Mouse (Mus musculus): ENCODE measurements at regions not wholly inside any gene's neighbourhood (a gene's known extent, or its start where the extent isn't known, plus 50 kb on each side); places are given as distances from the start of the nearest gene placed in this dataset.

DNA sequence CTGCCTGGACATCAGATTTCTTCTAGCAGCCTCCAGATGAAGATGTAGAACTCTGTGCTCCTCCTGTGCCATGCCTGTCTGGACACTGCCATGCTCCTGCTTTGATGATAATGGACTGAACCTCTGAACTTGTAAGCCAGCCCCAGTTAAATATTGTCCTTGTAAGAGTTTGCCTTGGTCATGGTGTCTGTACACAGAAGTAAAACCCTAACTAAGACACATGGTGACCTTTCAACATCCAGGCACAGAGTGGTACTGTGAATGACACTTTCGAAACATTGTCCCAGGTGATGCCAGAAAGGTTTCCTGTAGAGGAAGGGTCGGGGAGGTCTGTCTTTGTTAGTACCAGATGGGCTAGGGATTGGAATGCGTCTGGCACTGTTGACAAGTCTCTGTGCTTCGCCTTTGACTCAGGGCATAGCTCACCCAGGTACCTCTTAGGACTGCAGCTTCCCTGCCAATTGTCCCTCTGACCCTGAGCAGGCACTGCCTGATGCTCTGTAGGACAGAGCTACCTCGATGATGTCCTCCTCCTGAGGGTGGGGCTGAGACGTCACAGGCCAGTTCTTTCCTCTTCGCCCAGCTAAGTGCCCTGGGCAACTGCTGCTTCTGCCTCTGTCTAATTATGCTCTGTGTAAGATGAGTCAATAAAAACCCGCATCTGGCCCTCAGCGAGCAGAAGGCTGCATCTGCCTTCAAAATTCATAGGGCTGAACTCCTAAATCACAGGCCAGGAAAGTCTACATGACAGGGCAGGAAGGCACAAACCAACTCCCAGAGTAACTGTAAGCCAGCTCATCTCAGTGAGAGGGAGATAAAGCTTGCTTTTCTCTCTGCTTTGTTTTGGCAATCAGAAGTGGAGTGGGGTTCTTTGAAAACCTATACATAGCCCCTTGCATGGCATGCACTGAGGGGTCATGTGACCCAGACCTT lies 254.0 kb downstream of the Cdh26 start:
- Histone ChIP-seq H3K27me3 (ENCODE audit: control insufficient read depth, insufficient read depth, low read length) (no peaks in the 10 kb centered on the region), H3K36me3 (ENCODE audit: control insufficient read depth, insufficient read depth, low read length) (no peaks in the 10 kb centered on the region), H3K9ac (ENCODE audit: low read depth, low read length) (no peak overlapping the region), H3K79me2 (ENCODE audit: control insufficient read depth, insufficient read depth, low read length) (no peaks in the 10 kb centered on the region), H3K4me3 (ENCODE audit: insufficient read depth, low read depth, low read length) (no peak overlapping the region), H3K4me1 (ENCODE audit: control insufficient read depth, insufficient read depth, low read length) (peaks cover 5% of the 10 kb centered on the region), H3K27ac (replicated peaks; ENCODE audit: insufficient read depth, low read depth, low read length) (no peak overlapping the region)
- DNase-seq (ENCODE audit: extremely low read depth, low read depth, low spot score): peak; percentile 78
- WGBS: 30% methylated on average over 9 of the region's 9 CpGs
- TF ChIP-seq CTCF (IDR thresholded peaks at IDR 0.05; ENCODE audit: low read depth, low read length): no peak
- TF ChIP-seq POLR2A (IDR thresholded peaks at IDR 0.05; ENCODE audit: extremely low read depth, insufficient read depth, low read length): no peak

DNA sequence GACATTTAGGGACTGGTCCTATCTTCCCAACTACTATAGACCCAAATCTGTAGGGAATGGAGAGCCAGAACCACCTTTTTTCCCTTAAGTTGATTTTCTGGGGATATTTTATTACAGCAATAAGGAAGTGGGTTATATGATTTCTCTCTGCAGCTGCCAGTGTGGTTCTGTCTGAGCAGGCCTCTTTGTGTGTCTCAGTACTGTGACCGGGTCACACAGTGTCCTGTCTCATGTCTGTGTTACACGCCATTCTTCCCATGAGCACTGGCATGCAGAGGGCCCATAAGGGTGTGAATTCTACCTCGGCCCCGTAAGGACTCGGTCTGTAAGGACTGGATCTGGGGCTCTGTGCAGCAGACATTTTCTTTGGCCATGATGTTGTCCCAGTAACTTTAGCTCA lies 254.9 kb downstream of the Cdh26 start:
- H3K27me3 ChIP-seq (ENCODE audit: control insufficient read depth, insufficient read depth, low read length): no peaks in the 10 kb centered on the region
- H3K4me3 ChIP-seq (ENCODE audit: insufficient read depth, low read depth, low read length): no peak overlapping the region
- no peaks in the 10 kb centered on the region for H3K79me2 ChIP-seq (ENCODE audit: control insufficient read depth, insufficient read depth, low read length)
- H3K27ac ChIP-seq (replicated peaks; ENCODE audit: insufficient read depth, low read depth, low read length): no peak overlapping the region
- DNase-seq (ENCODE audit: extremely low read depth, low read depth, low spot score): no peak
- no peak for TF ChIP-seq POLR2A (IDR thresholded peaks at IDR 0.05; ENCODE audit: extremely low read depth, insufficient read depth, low read length)
- no peak for TF ChIP-seq CTCF (IDR thresholded peaks at IDR 0.05; ENCODE audit: low read depth, low read length)
- no peaks in the 10 kb centered on the region for H3K36me3 ChIP-seq (ENCODE audit: control insufficient read depth, insufficient read depth, low read length)
- peaks cover 5% of the 10 kb centered on the region for H3K4me1 ChIP-seq (ENCODE audit: control insufficient read depth, insufficient read depth, low read length)
- H3K9ac ChIP-seq (ENCODE audit: low read depth, low read length): no peak overlapping the region
- WGBS: 90% methylated on average over 5 of the region's 5 CpGs

DNA sequence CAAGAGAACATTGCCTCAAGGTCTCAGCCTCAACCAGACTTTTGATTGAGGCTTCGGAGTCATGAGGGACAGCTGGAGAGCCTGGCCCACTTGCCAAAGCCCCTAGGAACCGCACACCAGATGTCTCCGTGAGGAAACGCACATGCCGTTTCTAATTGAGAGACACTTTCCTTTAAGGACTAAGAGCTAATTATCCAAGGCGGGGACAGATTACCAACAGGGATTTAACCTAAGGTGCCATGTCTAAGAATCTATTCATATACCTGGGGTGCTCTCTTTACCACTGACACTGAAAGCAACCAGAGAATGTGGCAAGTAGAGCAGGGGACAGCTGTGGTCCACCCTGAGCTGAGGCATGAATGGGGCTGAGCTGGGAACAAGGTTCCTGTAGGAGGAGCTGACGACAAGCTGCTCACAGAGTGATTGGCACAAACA lies 255.9 kb downstream of the Cdh26 start:
- Histone ChIP-seq H3K27ac (replicated peaks; ENCODE audit: insufficient read depth, low read depth, low read length) (no peak overlapping the region), H3K9ac (ENCODE audit: low read depth, low read length) (no peak overlapping the region), H3K4me3 (ENCODE audit: insufficient read depth, low read depth, low read length) (no peak overlapping the region), H3K79me2 (ENCODE audit: control insufficient read depth, insufficient read depth, low read length) (no peaks in the 10 kb centered on the region), H3K27me3 (ENCODE audit: control insufficient read depth, insufficient read depth, low read length) (no peaks in the 10 kb centered on the region), H3K36me3 (ENCODE audit: control insufficient read depth, insufficient read depth, low read length) (no peaks in the 10 kb centered on the region), H3K4me1 (ENCODE audit: control insufficient read depth, insufficient read depth, low read length) (peaks cover 10% of the 10 kb centered on the region)
- 84% methylated on average over 7 of the region's 7 CpGs for WGBS
- TF ChIP-seq POLR2A (IDR thresholded peaks at IDR 0.05; ENCODE audit: extremely low read depth, insufficient read depth, low read length) (no peak), CTCF (IDR thresholded peaks at IDR 0.05; ENCODE audit: low read depth, low read length) (no peak)
- no peak for DNase-seq (ENCODE audit: extremely low read depth, low read depth, low spot score)

DNA sequence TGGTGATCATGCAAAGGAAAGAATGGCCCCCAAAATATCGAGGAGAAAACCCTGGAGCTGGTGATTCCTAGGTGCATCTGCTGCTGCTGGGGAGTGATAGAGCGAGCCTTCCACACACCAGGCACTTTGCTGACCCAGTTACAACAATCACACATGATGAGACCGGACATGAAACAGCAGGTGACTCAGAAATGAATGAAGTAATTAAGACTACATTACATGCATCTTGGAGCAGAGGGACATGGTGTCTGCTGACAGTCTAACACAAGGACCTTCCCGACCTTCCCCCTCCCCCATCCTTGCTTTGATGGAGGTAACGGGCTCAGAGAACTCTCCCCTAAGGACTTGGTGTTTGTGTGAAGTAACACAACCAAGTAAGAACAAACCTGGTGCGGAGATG lies 258.3 kb downstream of the Cdh26 start:
- H3K27ac ChIP-seq (replicated peaks; ENCODE audit: insufficient read depth, low read depth, low read length): no peak overlapping the region
- H3K79me2 ChIP-seq (ENCODE audit: control insufficient read depth, insufficient read depth, low read length): no peaks in the 10 kb centered on the region
- H3K36me3 ChIP-seq (ENCODE audit: control insufficient read depth, insufficient read depth, low read length): no peaks in the 10 kb centered on the region
- TF ChIP-seq CTCF (IDR thresholded peaks at IDR 0.05; ENCODE audit: low read depth, low read length): no peak
- no peak for TF ChIP-seq POLR2A (IDR thresholded peaks at IDR 0.05; ENCODE audit: extremely low read depth, insufficient read depth, low read length)
- no peak overlapping the region for H3K4me3 ChIP-seq (ENCODE audit: insufficient read depth, low read depth, low read length)
- DNase-seq (ENCODE audit: extremely low read depth, low read depth, low spot score): no peak
- H3K9ac ChIP-seq (ENCODE audit: low read depth, low read length): no peak overlapping the region
- WGBS: 88% methylated on average over 6 of the region's 6 CpGs
- H3K4me1 ChIP-seq (ENCODE audit: control insufficient read depth, insufficient read depth, low read length): peaks cover 17% of the 10 kb centered on the region
- H3K27me3 ChIP-seq (ENCODE audit: control insufficient read depth, insufficient read depth, low read length): no peaks in the 10 kb centered on the region

DNA sequence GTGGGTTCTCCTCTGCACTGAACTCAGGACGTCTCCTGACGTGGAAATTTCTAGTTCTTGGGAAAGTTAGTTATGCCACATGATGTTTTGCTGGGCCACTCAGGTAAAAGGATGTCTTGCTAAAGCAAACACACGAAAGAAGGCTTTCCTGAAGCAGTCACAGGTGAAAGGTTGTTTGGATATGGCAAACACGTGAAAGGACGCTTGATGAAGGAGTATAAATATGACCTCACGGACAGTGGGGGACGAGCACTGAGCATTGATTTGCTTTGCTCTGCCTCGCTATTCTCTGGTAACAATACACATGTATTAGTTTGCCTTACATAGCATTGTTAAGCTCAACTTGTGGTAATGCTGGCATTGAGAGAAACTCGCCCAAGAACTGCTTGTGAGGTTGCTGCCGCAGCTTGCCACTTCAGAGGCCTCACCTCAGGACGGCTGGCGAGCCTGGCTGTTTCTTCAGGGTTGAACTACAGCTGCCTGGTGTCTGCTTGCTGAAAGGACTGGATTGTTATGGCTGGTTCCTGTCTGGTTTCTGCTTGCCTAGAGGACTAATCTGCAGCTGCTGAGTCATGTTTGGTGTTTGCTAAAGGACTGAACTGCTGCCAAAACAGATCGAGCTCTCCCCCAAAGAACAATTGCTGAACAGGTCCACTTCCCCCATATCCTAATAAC lies 261.0 kb downstream of the Cdh26 start:
- Histone ChIP-seq H3K4me3 (ENCODE audit: insufficient read depth, low read depth, low read length) (no peak overlapping the region), H3K36me3 (ENCODE audit: control insufficient read depth, insufficient read depth, low read length) (no peaks in the 10 kb centered on the region), H3K4me1 (ENCODE audit: control insufficient read depth, insufficient read depth, low read length) (peaks cover 15% of the 10 kb centered on the region), H3K27me3 (ENCODE audit: control insufficient read depth, insufficient read depth, low read length) (no peaks in the 10 kb centered on the region), H3K27ac (replicated peaks; ENCODE audit: insufficient read depth, low read depth, low read length) (peak overlapping the region; percentile 20), H3K9ac (ENCODE audit: low read depth, low read length) (no peak overlapping the region), H3K79me2 (ENCODE audit: control insufficient read depth, insufficient read depth, low read length) (no peaks in the 10 kb centered on the region)
- no peak for TF ChIP-seq POLR2A (IDR thresholded peaks at IDR 0.05; ENCODE audit: extremely low read depth, insufficient read depth, low read length)
- DNase-seq (ENCODE audit: extremely low read depth, low read depth, low spot score): peak; percentile 77
- 26% methylated on average over 13 of the region's 13 CpGs for WGBS

DNA sequence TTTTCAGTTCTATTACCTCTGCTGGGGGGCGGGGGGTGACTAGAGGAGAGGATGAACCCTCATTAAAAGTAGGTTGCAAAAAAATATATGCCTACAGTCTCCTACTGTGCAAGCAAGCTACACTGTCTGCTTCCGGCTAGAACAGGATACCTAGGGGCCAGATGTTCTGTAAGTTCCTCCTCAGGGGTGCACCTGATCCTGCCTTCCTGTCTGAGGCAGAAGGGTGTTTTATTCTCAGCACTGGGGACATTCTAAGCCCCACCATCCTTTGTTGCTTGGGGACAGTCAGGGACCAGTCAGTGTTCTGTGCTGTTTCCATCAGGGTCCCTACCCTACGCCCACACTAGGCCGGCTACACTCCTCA lies 261.5 kb downstream of the Cdh26 start:
- Histone ChIP-seq H3K27ac (replicated peaks; ENCODE audit: insufficient read depth, low read depth, low read length) (no peak overlapping the region), H3K9ac (ENCODE audit: low read depth, low read length) (no peak overlapping the region), H3K4me1 (ENCODE audit: control insufficient read depth, insufficient read depth, low read length) (peaks cover 13% of the 10 kb centered on the region), H3K27me3 (ENCODE audit: control insufficient read depth, insufficient read depth, low read length) (no peaks in the 10 kb centered on the region), H3K4me3 (ENCODE audit: insufficient read depth, low read depth, low read length) (no peak overlapping the region), H3K79me2 (ENCODE audit: control insufficient read depth, insufficient read depth, low read length) (no peaks in the 10 kb centered on the region), H3K36me3 (ENCODE audit: control insufficient read depth, insufficient read depth, low read length) (no peaks in the 10 kb centered on the region)
- TF ChIP-seq CTCF (IDR thresholded peaks at IDR 0.05; ENCODE audit: low read depth, low read length) (no peak), POLR2A (IDR thresholded peaks at IDR 0.05; ENCODE audit: extremely low read depth, insufficient read depth, low read length) (no peak)
- DNase-seq (ENCODE audit: extremely low read depth, low read depth, low spot score): no peak
- WGBS: 75% methylated on average over 4 of the region's 4 CpGs

All from liver, adult 2 months (tissue).